Mouse (Mus musculus): Measurements from ENCODE around the gene Tmem88b. TPM values are rescaled to one million over a fixed set of nuclear protein-coding genes. Genes with fewer than 3 reads are reported as not detected.

Tmem88b gene
- total and polyA plus RNA-seq, 3 experiments: 0.19 to 0.32 TPM; not detected in 1

DNA sequence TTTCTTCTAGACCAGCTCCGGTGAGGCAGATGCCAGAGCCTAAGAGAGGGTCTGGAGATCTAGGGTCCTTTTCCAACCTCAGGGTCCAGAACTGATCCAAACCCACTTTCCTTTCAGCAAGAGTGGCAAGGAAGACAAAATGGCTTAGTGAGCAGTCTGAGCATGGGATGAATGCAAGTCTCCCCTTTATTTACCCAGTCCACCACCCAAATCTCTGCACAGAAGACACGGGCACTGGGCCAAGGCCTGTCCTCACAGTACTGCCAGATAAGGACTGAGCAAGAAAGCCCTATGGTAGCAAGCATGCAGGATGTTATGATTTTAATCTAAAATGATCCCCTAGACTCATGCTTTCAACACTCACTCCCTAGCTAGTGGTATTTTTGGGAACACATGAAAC is 7.9 kb downstream of the Tmem88b start:
- Histone ChIP-seq H3K27me3 (ENCODE audit: control insufficient read depth in 1 of 2, insufficient read depth in 2 of 2, low read length in 2 of 2) (no peaks in the 10 kb centered on the region), H3K36me3 (ENCODE audit: control insufficient read depth in 1 of 2, insufficient read depth in 2 of 2, low read length in 2 of 2) (peaks cover 0 to 8% of the 10 kb centered on the region in 2 experiments; a peak in 2 of 4 replicates), H3K27ac (ENCODE audit: control insufficient read depth, low read depth, low read length) (no peak overlapping the region), H3K4me1 (ENCODE audit: control insufficient read depth in 1 of 2, insufficient read depth in 2 of 2, low read length in 2 of 2) (peaks cover 6 to 21% of the 10 kb centered on the region in 2 experiments), H3K4me3 (ENCODE audit: control insufficient read depth in 1 of 2, insufficient read depth in 1 of 2, low read depth in 2 of 2, low read length in 2 of 2) (no peak overlapping the region), H3K9ac (ENCODE audit: control insufficient read depth, low read depth, low read length, poor library complexity, severe bottlenecking) (no peak overlapping the region), H3K79me2 (ENCODE audit: control insufficient read depth, insufficient read depth, low read length, poor library complexity) (no peaks in the 10 kb centered on the region), H3K9me3 (replicated peaks; ENCODE audit: insufficient read depth, low read length) (no peaks in the 10 kb centered on the region)
- TF ChIP-seq EP300 (IDR thresholded peaks at IDR 0.05; ENCODE audit: low read depth in 1 of 2, low read length in 2 of 2) (peak in 1 of 2 experiments; percentile 25; a peak in 1 of 4 replicates), POLR2AphosphoS2 (IDR thresholded peaks at IDR 0.05; ENCODE audit: low read length) (no peak), E2F4 (IDR thresholded peaks at IDR 0.05; ENCODE audit: borderline replicate concordance, low read depth, low read length) (no peak), ZMIZ1 (IDR thresholded peaks at IDR 0.05; ENCODE audit: low read depth, low read length) (no peak), RCOR1 (IDR thresholded peaks at IDR 0.05; ENCODE audit: low read depth, low read length) (peak; percentile 88), SMC3 (IDR thresholded peaks at IDR 0.05; ENCODE audit: low read depth, low read length) (no peak), GATA1 (IDR thresholded peaks at IDR 0.05; ENCODE audit: low read depth, low read length) (peak; percentile 59)
- peak; percentile 47 for DNase-seq (ENCODE audit: low read depth, low spot score)

DNA sequence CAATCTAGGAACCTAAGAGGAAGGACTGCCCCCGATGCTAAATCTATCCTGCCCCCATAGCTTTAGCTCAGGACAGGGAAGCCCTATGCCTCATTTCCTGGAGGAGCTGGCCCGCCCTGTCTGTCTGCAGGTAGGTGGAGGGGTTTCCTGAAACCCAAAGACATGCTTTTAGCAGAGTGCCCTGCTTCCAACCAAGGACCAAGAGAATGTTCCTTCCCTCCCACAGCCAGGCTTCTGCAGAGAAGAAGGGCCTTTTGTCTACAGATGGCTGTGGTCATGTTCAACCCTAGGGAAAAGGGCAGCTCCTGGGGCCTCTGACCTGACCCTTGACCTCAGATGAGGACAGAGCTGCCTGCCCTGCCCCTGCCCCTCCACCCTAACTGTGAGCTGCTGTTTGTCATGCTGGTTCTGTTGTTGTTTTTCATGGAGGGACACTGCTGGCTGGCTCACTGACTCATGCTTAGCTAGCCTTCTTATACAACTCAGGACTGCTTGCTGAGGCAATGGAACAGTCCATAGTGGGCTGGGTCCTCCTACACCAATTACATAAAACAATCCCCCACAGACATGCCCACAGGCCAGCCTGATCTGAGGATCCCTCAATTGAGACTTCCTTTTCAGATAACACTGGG is 8.9 kb downstream of the Tmem88b start:
- Histone ChIP-seq H3K27ac (ENCODE audit: control insufficient read depth, low read depth, low read length) (no peak overlapping the region), H3K9ac (ENCODE audit: control insufficient read depth, low read depth, low read length, poor library complexity, severe bottlenecking) (no peak overlapping the region), H3K27me3 (ENCODE audit: control insufficient read depth in 1 of 2, insufficient read depth in 2 of 2, low read length in 2 of 2) (no peaks in the 10 kb centered on the region), H3K9me3 (replicated peaks; ENCODE audit: insufficient read depth, low read length) (no peaks in the 10 kb centered on the region), H3K36me3 (ENCODE audit: control insufficient read depth in 1 of 2, insufficient read depth in 2 of 2, low read length in 2 of 2) (peaks cover 0 to 8% of the 10 kb centered on the region in 2 experiments; a peak in 2 of 4 replicates), H3K79me2 (ENCODE audit: control insufficient read depth, insufficient read depth, low read length, poor library complexity) (no peaks in the 10 kb centered on the region), H3K4me1 (ENCODE audit: control insufficient read depth in 1 of 2, insufficient read depth in 2 of 2, low read length in 2 of 2) (peaks cover 6 to 21% of the 10 kb centered on the region in 2 experiments), H3K4me3 (ENCODE audit: control insufficient read depth in 1 of 2, insufficient read depth in 1 of 2, low read depth in 2 of 2, low read length in 2 of 2) (no peak overlapping the region)
- DNase-seq (ENCODE audit: low read depth, low spot score): peak; percentile 44
- no peak for TF ChIP-seq CHD1 (IDR thresholded peaks at IDR 0.05; ENCODE audit: low read depth, low read length)
- no peak for TF ChIP-seq CTCF (IDR thresholded peaks at IDR 0.05 in 2 of 3, conservative IDR thresholded peaks at IDR 0.05 in 1 of 3; ENCODE audit: control insufficient read depth in 1 of 3, insufficient read depth in 1 of 3, low read depth in 2 of 3, low read length in 3 of 3, poor library complexity in 1 of 3, severe bottlenecking in 1 of 3)
- no peak for TF ChIP-seq MXI1 (IDR thresholded peaks at IDR 0.05; ENCODE audit: low read depth, low read length)
- TF ChIP-seq ZC3H11A (IDR thresholded peaks at IDR 0.05; ENCODE audit: low read depth, low read length): no peak
- no peak for TF ChIP-seq MYB (IDR thresholded peaks at IDR 0.05; ENCODE audit: low read depth, low read length)
- no peak for TF ChIP-seq MYC (IDR thresholded peaks at IDR 0.05; ENCODE audit: low read depth, low read length)
- TF ChIP-seq KAT2A (conservative IDR thresholded peaks at IDR 0.05; ENCODE audit: low read depth, low read length): no peak
- TF ChIP-seq SIN3A (IDR thresholded peaks at IDR 0.05; ENCODE audit: low read length): 0 out of 2 replicates have a peak, but pooled peaks have one; percentile 12
- TF ChIP-seq GABPA (IDR thresholded peaks at IDR 0.05; ENCODE audit: low read depth, low read length): no peak
- TF ChIP-seq NELFE (IDR thresholded peaks at IDR 0.05; ENCODE audit: low read depth, low read length): no peak
- no peak for TF ChIP-seq E2F4 (IDR thresholded peaks at IDR 0.05; ENCODE audit: borderline replicate concordance, low read depth, low read length)
- 0 out of 2 replicates have a peak, but pooled peaks have one; percentile 31 for TF ChIP-seq GATA1 (IDR thresholded peaks at IDR 0.05; ENCODE audit: low read depth, low read length)
